Mouse (Mus musculus): Measurements from ENCODE around the gene Rrm2. TPM values are rescaled to one million over a fixed set of nuclear protein-coding genes. Genes with fewer than 3 reads are reported as not detected.

Rrm2 gene
- 10 to 100 TPM; 15.7 to 28.1 TPM for polyA plus RNA-seq (2012; fragmentation: generic; extraction: Trizol)

DNA sequence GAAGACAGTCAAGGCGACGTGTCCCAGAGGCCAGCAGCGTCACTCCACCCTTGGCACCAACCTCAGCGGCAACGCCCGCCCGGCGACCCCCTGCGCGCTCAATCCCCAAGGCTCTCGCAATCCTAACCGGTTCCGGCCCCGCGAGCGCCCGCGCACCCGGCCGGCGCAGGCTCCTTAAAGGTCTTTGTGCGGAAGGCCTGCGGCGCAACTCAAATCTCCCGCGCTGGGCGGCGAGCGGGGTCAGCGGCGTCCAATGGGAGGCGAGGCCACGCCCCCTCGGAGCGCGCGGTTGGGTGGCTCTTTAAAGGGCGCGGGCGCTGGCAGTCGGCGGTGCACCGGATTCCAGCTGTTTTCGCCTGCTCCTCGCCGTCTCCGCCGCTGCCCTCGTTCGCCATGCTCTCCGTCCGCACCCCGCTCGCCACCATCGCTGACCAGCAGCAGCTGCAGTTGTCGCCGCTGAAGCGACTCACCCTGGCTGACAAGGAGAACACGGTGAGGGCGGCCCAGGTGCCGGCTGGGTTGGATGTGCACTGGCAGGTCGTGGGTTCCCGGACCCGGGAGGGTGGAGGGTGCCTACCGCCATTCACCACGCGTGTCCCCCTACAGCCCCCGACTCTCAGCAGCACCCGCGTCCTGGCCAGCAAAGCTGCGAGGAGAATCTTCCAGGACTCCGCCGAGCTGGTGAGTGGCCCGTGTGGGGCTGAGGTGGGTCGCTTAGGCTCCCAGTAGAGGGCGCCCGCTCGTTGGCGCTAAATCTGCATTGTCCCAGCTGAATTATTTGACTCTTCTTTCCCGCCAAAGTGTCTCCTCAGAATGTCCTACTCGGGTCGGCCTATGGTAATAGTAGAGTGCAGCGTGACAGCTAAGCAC lies at the start of gene Rrm2:
Gene Rrm2, plus strand, starts transcription at position 288 of the 870 bp plus-strand sequence.

DNA sequence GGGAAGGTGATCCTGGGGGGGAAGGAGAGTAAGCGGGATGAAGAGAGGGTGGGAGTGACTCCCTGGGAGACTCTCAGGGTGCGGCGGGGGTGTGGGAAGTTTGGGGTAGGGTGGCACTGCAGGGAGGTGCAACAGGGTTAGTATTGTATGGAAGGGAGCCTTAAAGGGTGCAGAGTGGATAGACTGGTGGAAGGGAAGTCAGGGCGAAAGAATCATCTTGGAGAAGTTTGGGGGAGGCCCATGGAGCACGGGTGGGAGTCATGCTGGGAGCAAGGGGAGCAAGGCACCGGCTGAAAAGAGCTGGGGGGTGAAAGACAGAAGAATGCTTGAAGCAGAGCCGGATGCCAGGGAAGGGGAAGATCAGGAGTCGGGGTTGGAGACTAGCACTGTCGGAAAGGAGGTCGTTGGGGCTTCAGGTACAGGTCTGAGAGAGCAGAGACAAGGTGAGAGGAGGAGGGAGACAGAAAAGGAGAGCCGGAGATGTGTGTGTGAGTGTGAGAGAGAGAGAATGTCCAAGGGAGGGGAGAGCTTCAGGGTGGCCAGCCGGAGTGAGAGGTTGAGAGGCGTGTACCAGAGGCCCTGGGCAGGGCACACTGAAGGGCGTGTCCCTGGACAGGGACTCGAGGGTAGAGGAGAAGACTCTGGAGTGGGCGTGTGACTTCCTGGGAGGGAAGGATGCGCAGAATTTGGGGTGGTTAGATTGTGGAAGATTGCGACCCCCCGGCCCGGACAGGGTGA lies 26.6 kb upstream of the Rrm2 start, which contains the start of gene Cys1:
Gene Cys1, minus strand, starts transcription at position 528 of the 738 bp plus-strand sequence.

Other genes starting within 250 kb of the Rrm2 start
- gene Taf1b, start 209.9 kb upstream of the Rrm2 start, polyA plus RNA-seq (2012; fragmentation: generic; extraction: Trizol): 10 to 100 TPM in 1 of 2 experiments, 1 to 10 TPM in 1; 4.4 to 13.8 TPM
- gene Grhl1, start 136.0 kb upstream of the Rrm2 start, polyA plus RNA-seq (2012; fragmentation: generic; extraction: Trizol): under 1 TPM; 0.05 to 0.08 TPM
- 1 to 10 TPM in 1 of 2 experiments, under 1 TPM in 1; 0.27 to 2.1 TPM for gene Klf11, start 57.0 kb upstream of the Rrm2 start, polyA plus RNA-seq (2012; fragmentation: generic; extraction: Trizol)
- gene Cys1, start 26.4 kb upstream of the Rrm2 start, polyA plus RNA-seq (2012; fragmentation: generic; extraction: Trizol): under 1 TPM in 1 of 2 experiments, not detected in 1; 0.32 TPM
- gene Mboat2, start 122.6 kb downstream of the Rrm2 start, polyA plus RNA-seq (2012; fragmentation: generic; extraction: Trizol): under 1 TPM; 0.14 to 0.33 TPM